In the genomic region with DNA sequence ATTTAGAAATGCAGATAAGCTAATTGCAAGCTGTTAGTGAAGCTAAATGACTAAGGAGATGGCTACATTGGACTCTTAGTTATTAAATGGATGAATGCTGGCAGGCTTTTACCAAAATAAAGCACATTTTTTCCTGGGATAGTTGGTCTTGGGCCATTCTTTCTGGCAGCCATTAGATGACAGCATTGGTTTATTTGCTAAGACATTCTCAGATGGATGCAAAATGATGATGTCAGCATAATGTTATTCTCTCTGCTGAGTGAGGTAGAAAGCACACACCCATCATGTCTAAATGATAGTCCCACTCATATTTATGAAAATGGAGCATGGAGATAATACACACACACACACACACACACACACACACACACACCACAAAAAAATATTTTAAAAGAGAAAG, we compare ENCODE assay signal across 14 mouse cellular contexts.
DNase-seq lines count a peak whose midpoint lies in the region; ATAC-seq and TF ChIP-seq lines count a peak whose summit lies in the region.
"Had no signal": no experiment of that assay in that cellular context is flagged by ENCODE, and none has a peak within 500 bp of the region (broad histone marks: within the 10 kb centered on the region; RNA-seq: fewer than 3 reads in every experiment).

No protein-coding gene starts in this region.

- TF ChIP-seq EP300 in heart, adult 2 months (IDR thresholded peaks at IDR 0.05; ENCODE audit: insufficient read depth, low read depth, low read length): no peak
- no peak for TF ChIP-seq EP300 in lung, postnatal 0 days (IDR thresholded peaks at IDR 0.05)

- H3K36me3 ChIP-seq in embryonic facial prominence, embryonic 14.5 days (ENCODE audit: control insufficient read depth, insufficient read depth, low read length): no peaks in the 10 kb centered on the region
- H3K36me3 ChIP-seq in embryonic facial prominence, embryonic 10.5 days (replicated peaks): no peaks in the 10 kb centered on the region
- no peaks in the 10 kb centered on the region for H3K36me3 ChIP-seq in heart, adult 2 months (ENCODE audit: control insufficient read depth, insufficient read depth, low read length)
- H3K36me3 ChIP-seq in lung, postnatal 0 days (ENCODE audit: insufficient read depth, low read length): no peaks in the 10 kb centered on the region
- H3K36me3 ChIP-seq: heart, embryonic 15.5 days had no signal

- H3K4me2 ChIP-seq in embryonic facial prominence, embryonic 14.5 days (ENCODE audit: low read depth, low read length): no peak overlapping the region
- H3K4me2 ChIP-seq in lung, postnatal 0 days (replicated peaks; ENCODE audit: low read depth, low read length): no peak overlapping the region
- H3K4me2 ChIP-seq: heart, embryonic 15.5 days had no signal

- peak; percentile 59 for DNase-seq in embryonic facial prominence, embryonic 14.5 days (ENCODE audit: low spot score)
- DNase-seq in embryonic facial prominence, embryonic 10.5 days (ENCODE audit: low spot score): no peak
- DNase-seq in heart, adult 2 months: no peak
- no peak for DNase-seq in heart, adult 8-10 months (ENCODE audit: low spot score)
- DNase-seq in lung, postnatal 10 days: peak; percentile 32
- DNase-seq in lung, postnatal 0 days (ENCODE audit: low spot score): no peak
- DNase-seq in brain, embryonic 18.5 days (ENCODE audit: low read depth, low spot score): peak; percentile 16
- DNase-seq in left cerebral cortex, postnatal 14 days (ENCODE audit: low spot score in 2 of 2): no peak
- DNase-seq: kidney, adult 9 months; retina, postnatal 1 day; right cerebral cortex, postnatal 4 days had no signal

- ATAC-seq in embryonic facial prominence, embryonic 14.5 days (ENCODE audit: low read depth): no peak
- ATAC-seq in lung, postnatal 0 days: no peak
- ATAC-seq: inflammation-experienced regulatory T-cells, adult 6 months had no signal

- no peaks in the 10 kb centered on the region for H3K4me1 ChIP-seq in embryonic facial prominence, embryonic 14.5 days (ENCODE audit: control insufficient read depth, insufficient read depth, low read length)
- H3K4me1 ChIP-seq in embryonic facial prominence, embryonic 10.5 days: no peaks in the 10 kb centered on the region
- no peaks in the 10 kb centered on the region for H3K4me1 ChIP-seq in heart, adult 2 months (ENCODE audit: control insufficient read depth, insufficient read depth, low read length)
- H3K4me1 ChIP-seq in lung, postnatal 0 days (ENCODE audit: insufficient read depth, low read depth, low read length): no peaks in the 10 kb centered on the region
- H3K4me1 ChIP-seq: heart, embryonic 15.5 days had no signal

- H3K79me2 ChIP-seq in heart, adult 2 months (replicated peaks; ENCODE audit: control insufficient read depth, insufficient read depth, low read length): no peaks in the 10 kb centered on the region

- no peaks in the 10 kb centered on the region for H3K9me3 ChIP-seq in embryonic facial prominence, embryonic 14.5 days (ENCODE audit: control insufficient read depth, low read length)
- no peaks in the 10 kb centered on the region for H3K9me3 ChIP-seq in embryonic facial prominence, embryonic 10.5 days
- H3K9me3 ChIP-seq in lung, postnatal 0 days (ENCODE audit: low read length): no peaks in the 10 kb centered on the region
- H3K9me3 ChIP-seq: heart, embryonic 15.5 days had no signal

- TF ChIP-seq POLR2A in heart, adult 2 months (IDR thresholded peaks at IDR 0.05; ENCODE audit: insufficient read depth, low read depth, low read length): no peak

- no peak overlapping the region for H3K27ac ChIP-seq in embryonic facial prominence, embryonic 14.5 days (replicated peaks; ENCODE audit: low read depth, low read length)
- no peak overlapping the region for H3K27ac ChIP-seq in embryonic facial prominence, embryonic 10.5 days (replicated peaks)
- H3K27ac ChIP-seq in heart, adult 2 months: no peak overlapping the region
- no peak overlapping the region for H3K27ac ChIP-seq in lung, postnatal 0 days (ENCODE audit: low read length)
- H3K27ac ChIP-seq: heart, embryonic 15.5 days; liver, embryonic 14.5 days had no signal

- H3K4me3 ChIP-seq in embryonic facial prominence, embryonic 14.5 days (ENCODE audit: low read depth, low read length): no peak overlapping the region
- no peak overlapping the region for H3K4me3 ChIP-seq in embryonic facial prominence, embryonic 10.5 days
- no peak overlapping the region for H3K4me3 ChIP-seq in heart, adult 2 months
- H3K4me3 ChIP-seq in lung, postnatal 0 days (ENCODE audit: low read depth, low read length): no peak overlapping the region
- H3K4me3 ChIP-seq: heart, embryonic 15.5 days had no signal

- TF ChIP-seq CTCF in heart, adult 2 months (IDR thresholded peaks at IDR 0.05): 0 out of 2 replicates have a peak, but pooled peaks have one; percentile 5
- TF ChIP-seq CTCF in lung, postnatal 0 days (IDR thresholded peaks at IDR 0.05): no peak

- intact Hi-C loops in heart, adult 2 months (cut with DNase I): no loop called here
- intact Hi-C loops in left cerebral cortex, postnatal 14 days (cut with DNase I): no loop called here

- H3K9ac ChIP-seq in embryonic facial prominence, embryonic 14.5 days (ENCODE audit: low read depth, low read length): no peak overlapping the region
- H3K9ac ChIP-seq in heart, adult 2 months (ENCODE audit: low read depth, low read length): no peak overlapping the region
- no peak overlapping the region for H3K9ac ChIP-seq in lung, postnatal 0 days (replicated peaks; ENCODE audit: low read depth)
- H3K9ac ChIP-seq: heart, embryonic 15.5 days; liver, embryonic 14.5 days had no signal

- no peaks in the 10 kb centered on the region for H3K27me3 ChIP-seq in embryonic facial prominence, embryonic 14.5 days (replicated peaks; ENCODE audit: control insufficient read depth, insufficient read depth, low read length)
- H3K27me3 ChIP-seq in embryonic facial prominence, embryonic 10.5 days (replicated peaks; ENCODE audit: low read depth, poor library complexity, severe bottlenecking): no peaks in the 10 kb centered on the region
- H3K27me3 ChIP-seq in heart, adult 2 months (ENCODE audit: control insufficient read depth, insufficient read depth, low read length): no peaks in the 10 kb centered on the region
- no peaks in the 10 kb centered on the region for H3K27me3 ChIP-seq in lung, postnatal 0 days (replicated peaks; ENCODE audit: insufficient read depth, low read length)
- H3K27me3 ChIP-seq: heart, embryonic 15.5 days had no signal

Comparison
In these comparisons a context has a peak if more than half of its experiments do, and no peak if none do; other contexts are left out.
1. DNase-seq: peak in embryonic facial prominence, embryonic 14.5 days (single experiment), lung, postnatal 10 days (single experiment) and brain, embryonic 18.5 days (single experiment); none in embryonic facial prominence, embryonic 10.5 days (single experiment), heart, adult 2 months (0 of 2), heart, adult 8-10 months (single experiment), lung, postnatal 0 days (single experiment) and left cerebral cortex, postnatal 14 days (0 of 2).